Mouse (Mus musculus): ENCODE measurements around the gene Tmem268.

- TF ChIP-seq TAL1 (IDR thresholded peaks at IDR 0.05; ENCODE audit: low read length) (no peak), GATA1 (IDR thresholded peaks at IDR 0.05; ENCODE audit: low read length) (no peak)
Measured at GRCm38 (mm10) chr4:63553789-63554576, 4.6 kb upstream of the Tmem268 start.

Data from erythroblast, embryonic 14.5 days (primary cell).